Mouse (Mus musculus) forebrain, embryonic 14.5 days (tissue): Measurements from ENCODE around the gene Jam2. TPM values are rescaled to one million over a fixed set of nuclear protein-coding genes. Genes with fewer than 3 reads are reported as not detected.

Experiments used
- ATAC-seq: fragments of 200-750 bp; cut with Nextera tagmentation; 2 replicates; pipeline ENCODE4 v1.8.0; 2017; ENCODE audit warnings: mild to moderate bottlenecking, moderate library complexity
- DNase-seq: peaks from one replicate; pipeline ENCODE4 v3.0.0-alpha.2; 2015; ENCODE audit warnings: low spot score
- H3K27ac ChIP-seq: fragments of 300-500 bp; sonication (generic); 2 replicates; pipeline ENCODE4 v1.5.1; 2014; ENCODE audit warnings: low read depth, mild to moderate bottlenecking, control low read depth, low read length, moderate library complexity
- H3K27me3 ChIP-seq: fragments of 300-500 bp; sonication (generic); replicated peaks from 2 replicates; pipeline ENCODE4 v1.6.1; 2014; ENCODE audit warnings: low read length, control low read depth, mixed read lengths; ENCODE audit not compliant: control insufficient read depth, insufficient read depth
- H3K36me3 ChIP-seq: fragments of 300-500 bp; sonication (generic); 2 replicates; pipeline ENCODE4 v1.6.1; 2014; ENCODE audit warnings: low read length, control low read depth; ENCODE audit not compliant: control insufficient read depth, insufficient read depth
- H3K4me1 ChIP-seq: fragments of 300-500 bp; sonication (generic); 2 replicates; pipeline ENCODE4 v1.6.1; 2014; ENCODE audit warnings: antibody characterized with exemption, low read length, control low read depth; ENCODE audit not compliant: control insufficient read depth, insufficient read depth
- H3K4me2 ChIP-seq: fragments of 300-500 bp; sonication (generic); 2 replicates; pipeline ENCODE4 v1.6.1; 2014; ENCODE audit warnings: mild to moderate bottlenecking, control low read depth, low read length
- H3K4me3 ChIP-seq: fragments of 300-500 bp; sonication (generic); 2 replicates; pipeline ENCODE4 v1.5.1; 2014; ENCODE audit warnings: low read depth, low read length, control low read depth
- H3K9ac ChIP-seq: fragments of 300-500 bp; sonication (generic); 2 replicates; pipeline ENCODE4 v1.6.1; 2014; ENCODE audit warnings: mild to moderate bottlenecking, low read length, control low read depth, moderate library complexity
- H3K9me3 ChIP-seq: fragments of 300-500 bp; sonication (generic); replicated peaks from 2 replicates; pipeline ENCODE4 v1.6.1; 2016; ENCODE audit warnings: low read length, control low read depth, mixed read lengths; ENCODE audit not compliant: control insufficient read depth
- WGBS: fragments of 180-500 bp; shearing (Covaris S2); extraction: QIAGEN DNeasy Blood & Tissue Kit; methylation state at CpG from one replicate; pipeline ENCODE4 v1.1.7; 2014; 5-methylcytosine and 5-hydroxymethylcytosine counted together
- polyA plus RNA-seq: library from polyadenylated mRNA; unstranded; fragments of >200 nt; fragmentation: Nextera tagmentation; extraction: Ambion mirVana; gene quantifications from 2 replicates; pipeline ENCODE4 v1.2.1, GENCODE M21; 2014

Gene Jam2
- polyA plus RNA-seq, 1 experiment from 2014 or later: 28.9 TPM

DNA sequence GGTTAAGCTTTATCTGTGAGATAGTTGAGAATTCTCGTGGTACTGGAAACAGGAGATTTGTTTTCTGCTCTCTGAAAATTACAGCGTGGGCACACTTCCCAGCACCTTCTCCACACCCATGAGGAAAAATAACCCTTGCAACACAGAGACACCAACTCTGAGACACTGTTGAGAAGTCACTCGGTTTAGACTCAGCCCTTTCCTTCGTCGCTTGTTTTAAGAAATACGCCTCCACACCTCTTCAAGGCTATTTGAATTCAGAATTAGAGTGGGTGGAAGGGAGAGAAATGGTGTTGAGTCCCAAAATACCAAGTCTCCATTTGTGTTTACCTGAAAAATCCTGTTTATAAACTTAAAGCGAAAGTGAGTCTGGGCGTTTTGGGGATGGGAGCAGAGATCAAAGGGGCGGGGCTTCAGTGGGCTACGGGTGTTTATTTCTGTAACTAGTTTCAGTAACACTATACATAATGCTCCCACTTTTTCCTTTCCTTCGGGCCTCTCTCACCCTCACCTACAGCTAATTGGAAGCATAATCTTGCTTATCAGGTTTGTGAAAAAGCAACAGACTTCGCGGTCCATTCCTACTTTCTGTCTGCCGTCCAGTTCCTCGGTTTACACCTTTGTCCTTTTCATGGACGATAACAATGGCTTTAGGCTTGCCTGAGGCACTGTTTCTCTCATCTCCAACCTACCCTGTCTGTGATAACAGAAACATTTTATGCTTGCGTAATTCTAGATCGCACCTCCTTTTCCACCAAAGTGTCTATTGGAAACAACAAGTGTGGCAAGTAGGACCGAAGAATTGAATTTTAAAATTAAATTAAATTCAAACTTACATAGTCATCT lies 4.1 kb upstream of the Jam2 start:
- no peak for DNase-seq
- Histone ChIP-seq H3K9me3 (no peaks in the 10 kb centered on the region), H3K4me1 (no peaks in the 10 kb centered on the region), H3K4me3 (no peak overlapping the region), H3K4me2 (no peak overlapping the region), H3K36me3 (no peaks in the 10 kb centered on the region), H3K9ac (no peak overlapping the region), H3K27ac (no peak overlapping the region), H3K27me3 (no peaks in the 10 kb centered on the region)
- ATAC-seq: no peak
- 89% methylated on average over 19 of the region's 19 CpGs for WGBS

DNA sequence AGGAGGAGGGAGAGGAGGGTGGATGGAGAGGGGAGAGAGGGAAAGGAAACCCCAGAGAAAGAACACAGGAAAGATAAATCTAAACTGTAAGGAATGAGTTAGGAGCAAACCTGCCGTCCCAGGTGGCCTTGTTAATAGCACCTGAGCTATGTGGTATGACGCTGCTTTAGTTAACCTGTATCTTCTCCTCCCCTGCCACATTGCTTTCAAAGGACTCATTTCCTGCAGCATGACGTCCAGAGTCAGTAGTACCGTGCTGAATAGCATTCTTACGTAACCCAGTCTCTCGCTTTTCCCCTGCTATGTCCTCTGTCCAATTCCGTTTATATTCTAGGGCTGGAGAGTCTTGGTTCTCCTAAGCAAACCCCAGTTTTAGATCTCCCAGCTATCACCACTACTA lies 3.0 kb upstream of the Jam2 start:
- Histone ChIP-seq H3K27ac (no peak overlapping the region), H3K36me3 (no peaks in the 10 kb centered on the region), H3K27me3 (no peaks in the 10 kb centered on the region), H3K9ac (no peak overlapping the region), H3K4me2 (no peak overlapping the region), H3K4me3 (no peak overlapping the region), H3K9me3 (no peaks in the 10 kb centered on the region), H3K4me1 (no peaks in the 10 kb centered on the region)
- DNase-seq (no peak), ATAC-seq (no peak)
- WGBS: 90% methylated on average over 7 of the region's 7 CpGs

DNA sequence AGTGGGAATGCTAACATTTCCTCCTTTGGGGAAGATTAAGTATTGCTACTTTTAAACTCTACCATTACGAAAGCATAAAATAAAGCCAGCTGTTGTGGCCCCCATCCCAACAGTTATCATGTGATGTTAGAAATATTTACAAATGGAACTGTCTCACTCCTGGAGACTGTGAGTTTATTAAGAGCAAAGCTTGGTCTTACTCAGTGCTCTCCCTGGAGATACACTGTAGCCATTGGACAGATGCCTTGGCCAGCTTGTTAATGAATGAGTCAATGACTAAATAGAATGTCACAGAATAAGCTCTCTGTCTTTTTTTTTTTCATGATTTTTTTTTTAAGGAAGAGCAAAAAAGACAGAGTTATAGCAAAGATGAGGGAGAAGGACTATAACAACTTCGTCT lies 2.5 kb upstream of the Jam2 start:
- Histone ChIP-seq H3K27me3 (no peaks in the 10 kb centered on the region), H3K4me2 (no peak overlapping the region), H3K4me1 (0 out of 2 replicates have a peak, but pooled peaks cover 4% of the 10 kb centered on the region), H3K9me3 (no peaks in the 10 kb centered on the region), H3K36me3 (no peaks in the 10 kb centered on the region), H3K27ac (no peak overlapping the region), H3K4me3 (no peak overlapping the region), H3K9ac (no peak overlapping the region)
- no peak for DNase-seq
- WGBS: 94% methylated on average over 2 of the region's 2 CpGs
- no peak for ATAC-seq

DNA sequence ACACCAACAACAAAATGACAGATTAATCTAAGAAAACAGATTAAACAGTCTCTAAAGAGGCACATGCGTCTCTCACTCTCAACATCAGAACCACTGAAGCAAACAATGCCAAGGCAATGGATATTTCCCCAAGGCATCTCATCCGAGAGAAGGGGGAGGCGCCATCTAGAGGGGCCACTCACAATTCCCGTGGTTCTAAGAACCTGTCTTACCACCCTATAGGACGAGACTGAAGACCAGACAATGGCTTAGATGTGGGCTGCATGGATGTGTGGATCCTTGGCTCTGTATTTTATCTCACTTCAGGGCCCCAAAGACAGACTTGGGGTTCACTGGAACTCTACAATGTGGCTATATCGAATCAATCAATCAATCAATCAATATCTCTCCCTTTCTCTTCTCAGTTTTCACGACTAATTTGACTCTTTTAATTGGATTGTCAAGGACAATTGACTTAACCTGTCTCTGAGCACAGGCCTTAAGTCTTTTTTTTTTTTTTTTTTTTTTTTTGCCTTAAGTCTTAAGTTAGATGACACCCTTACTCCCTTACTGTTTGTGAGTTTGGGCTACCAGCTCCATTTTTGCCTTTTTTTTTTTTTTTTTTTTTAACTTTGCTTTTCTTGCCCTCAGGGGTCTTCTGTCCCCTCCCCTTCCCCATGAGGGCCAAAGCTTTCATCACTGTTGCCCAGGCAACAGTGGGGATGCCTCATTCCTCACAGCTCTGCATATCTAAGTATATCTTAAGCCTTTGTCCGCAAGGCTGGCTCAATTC lies 1.2 kb upstream of the Jam2 start:
- Histone ChIP-seq H3K27ac (peak overlapping the region; percentile 90; the same call in 1 of the 2 replicates), H3K4me3 (peak overlapping the region; percentile 69), H3K9ac (no peak overlapping the region), H3K27me3 (no peaks in the 10 kb centered on the region), H3K4me1 (0 out of 2 replicates have a peak, but pooled peaks cover 5% of the 10 kb centered on the region), H3K4me2 (peak overlapping the region; percentile 91), H3K9me3 (no peaks in the 10 kb centered on the region), H3K36me3 (no peaks in the 10 kb centered on the region)
- 8% methylated on average over 8 of the region's 8 CpGs for WGBS
- ATAC-seq (peak; percentile 40), DNase-seq (peak; percentile 80)

DNA sequence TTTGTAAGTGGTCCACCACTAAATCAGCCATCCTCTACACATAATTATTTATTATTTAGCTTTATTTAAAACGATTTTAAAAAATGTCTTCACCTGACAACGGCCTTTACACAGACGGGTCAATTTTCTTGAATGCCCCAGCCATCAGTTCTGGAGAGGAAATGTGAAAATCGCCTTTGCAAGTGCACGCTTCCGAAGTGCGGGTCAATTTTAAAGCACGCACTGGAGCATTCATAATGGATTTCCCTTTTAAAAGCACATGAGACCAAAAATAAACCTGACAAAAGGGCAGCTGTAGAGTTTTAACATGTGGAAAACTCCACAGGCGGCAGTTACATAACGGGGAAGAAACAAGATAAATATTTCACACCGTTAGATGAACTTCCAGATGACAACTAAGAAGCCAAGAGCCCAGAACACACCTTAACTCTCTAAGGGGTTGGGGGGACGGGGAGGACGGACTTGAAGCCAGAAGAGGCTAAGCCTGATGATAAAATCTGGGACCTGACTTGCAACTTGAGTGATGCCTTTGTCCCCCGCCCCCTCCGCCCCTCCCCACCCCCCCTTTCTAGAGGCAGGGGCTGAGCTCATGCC lies 558 bp upstream of the Jam2 start:
- peak; percentile 26; the same call in 1 of the 2 replicates for ATAC-seq
- under 1% methylated on average over 15 of the region's 15 CpGs for WGBS

DNA sequence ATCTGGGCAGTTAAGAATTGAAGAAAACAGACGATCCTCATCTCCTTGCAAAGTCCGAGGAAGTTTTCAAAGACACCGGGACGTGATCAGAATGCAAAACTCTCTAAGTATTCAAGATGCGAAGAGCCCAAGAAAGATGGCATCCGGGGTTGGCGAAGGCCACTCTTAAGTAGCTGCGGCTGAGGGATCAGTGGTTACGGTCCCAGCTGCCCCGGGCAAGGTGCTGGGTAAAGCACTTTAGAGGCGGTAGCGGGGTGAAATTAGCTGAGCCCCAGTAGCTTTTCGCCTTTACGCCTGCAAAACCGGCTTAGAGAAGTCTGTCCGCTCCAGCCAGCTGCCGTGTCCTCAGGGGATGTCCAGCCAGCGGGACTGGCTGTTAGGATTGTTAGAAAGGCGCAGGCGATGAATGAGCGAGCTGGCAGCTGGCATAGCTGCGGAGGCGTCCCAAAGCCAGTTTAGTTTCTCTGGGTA lies 873 bp downstream of the Jam2 start:
- H3K27me3 ChIP-seq: no peaks in the 10 kb centered on the region
- DNase-seq (peak; percentile 89), ATAC-seq (peak; percentile 43)
- H3K4me1 ChIP-seq: 0 out of 2 replicates have a peak, but pooled peaks cover 5% of the 10 kb centered on the region
- H3K4me2 ChIP-seq: peak overlapping the region; percentile 91
- no peaks in the 10 kb centered on the region for H3K36me3 ChIP-seq
- peak overlapping the region; percentile 69 for H3K4me3 ChIP-seq
- 0 out of 2 replicates have a peak, but pooled peaks cover 2% of the 10 kb centered on the region for H3K9me3 ChIP-seq
- under 1% methylated on average over 23 of the region's 23 CpGs for WGBS
- peak overlapping the region; percentile 90 for H3K27ac ChIP-seq
- peak overlapping the region; percentile 71 for H3K9ac ChIP-seq

More for the DNA sequence above, 558 bp upstream of the Jam2 start:
- Histone ChIP-seq H3K27ac (peak overlapping the region; percentile 90), H3K9me3 (no peaks in the 10 kb centered on the region), H3K9ac (peak overlapping the region; percentile 71), H3K4me3 (peak overlapping the region; percentile 69), H3K36me3 (no peaks in the 10 kb centered on the region), H3K4me2 (peak overlapping the region; percentile 91), H3K4me1 (0 out of 2 replicates have a peak, but pooled peaks cover 5% of the 10 kb centered on the region), H3K27me3 (no peaks in the 10 kb centered on the region)
- peak; percentile 58 for DNase-seq

DNA sequence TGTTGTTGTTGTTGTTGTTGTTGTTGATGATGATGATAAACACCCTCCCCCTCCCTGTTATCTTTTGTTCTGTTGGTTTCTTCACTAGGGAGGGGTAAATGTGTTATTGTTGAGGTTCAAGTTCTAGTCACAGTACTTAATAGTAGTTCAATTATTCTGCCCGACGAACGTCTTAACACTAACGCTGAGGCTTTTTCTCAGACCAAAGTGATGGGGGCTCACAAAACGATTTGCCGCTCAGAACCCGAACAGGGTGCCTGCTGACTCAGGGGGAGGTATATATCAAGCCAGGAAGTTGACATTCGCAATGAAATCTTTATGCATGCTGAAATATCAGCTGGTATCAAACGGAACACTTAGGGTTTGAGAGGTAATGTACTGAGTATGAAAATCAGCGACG lies 1.4 kb downstream of the Jam2 start:
- H3K4me2 ChIP-seq: peak overlapping the region; percentile 91
- H3K27ac ChIP-seq: 0 out of 2 replicates have a peak overlapping the region, but pooled peaks have one; percentile 90
- ATAC-seq: no peak
- 16% methylated on average over 11 of the region's 11 CpGs for WGBS
- DNase-seq: no peak
- H3K4me3 ChIP-seq: peak overlapping the region; percentile 69
- H3K4me1 ChIP-seq: 0 out of 2 replicates have a peak, but pooled peaks cover 5% of the 10 kb centered on the region
- H3K36me3 ChIP-seq: no peaks in the 10 kb centered on the region
- H3K9ac ChIP-seq: peak overlapping the region; percentile 71
- 0 out of 2 replicates have a peak, but pooled peaks cover 2% of the 10 kb centered on the region for H3K9me3 ChIP-seq
- no peaks in the 10 kb centered on the region for H3K27me3 ChIP-seq

DNA sequence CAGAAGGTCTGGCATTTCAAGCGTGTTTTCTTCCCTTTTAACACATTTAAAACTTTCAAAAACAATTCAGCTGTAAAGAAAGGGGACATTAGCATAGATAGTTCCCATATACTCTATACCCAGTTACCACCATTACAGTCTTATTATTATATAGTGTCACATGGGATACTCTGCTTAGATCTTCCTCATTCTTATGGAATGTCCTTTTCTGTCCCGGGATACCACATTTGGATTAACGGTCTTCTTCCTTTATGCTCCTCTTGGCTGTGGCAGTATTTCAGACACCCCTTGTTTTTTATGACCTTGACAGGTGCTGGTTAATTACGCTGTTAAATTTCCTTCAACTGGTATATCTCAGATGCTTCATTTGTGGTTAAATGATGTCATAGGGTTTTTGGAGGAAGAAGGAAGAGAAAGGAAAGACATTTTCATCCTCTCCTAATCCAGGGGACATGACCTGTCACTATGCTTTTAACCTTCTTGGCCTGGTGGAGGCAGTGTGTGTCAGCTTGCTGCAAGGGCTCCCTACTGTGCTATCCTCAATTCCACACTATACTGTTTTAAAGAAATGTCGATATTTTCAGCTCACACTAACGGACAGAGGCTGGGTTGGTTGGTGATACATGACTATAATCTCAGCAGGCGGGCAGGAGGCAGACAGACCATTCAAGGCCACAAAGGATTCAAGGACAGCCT lies 2.3 kb downstream of the Jam2 start:
- Histone ChIP-seq H3K4me3 (peak overlapping the region; percentile 69; the same call in 1 of the 2 replicates), H3K4me2 (peak overlapping the region; percentile 91), H3K4me1 (0 out of 2 replicates have a peak, but pooled peaks cover 5% of the 10 kb centered on the region), H3K9me3 (0 out of 2 replicates have a peak, but pooled peaks cover 2% of the 10 kb centered on the region), H3K36me3 (no peaks in the 10 kb centered on the region), H3K9ac (no peak overlapping the region), H3K27me3 (no peaks in the 10 kb centered on the region), H3K27ac (no peak overlapping the region)
- WGBS: 48% methylated on average over 7 of the region's 7 CpGs
- ATAC-seq: no peak
- DNase-seq: no peak
